Mouse (Mus musculus): Measurements from ENCODE around the gene Icam5. TPM values are rescaled to one million over a fixed set of nuclear protein-coding genes. Genes with fewer than 3 reads are reported as not detected.
"Not testable (repeated sequence)": the region's sequence is repeated elsewhere in the genome, so short reads cannot be mapped to it uniquely, and the experiment has no call there.

Icam5 gene
- total RNA-seq, 2 experiments from 2014 or later = 0.08 TPM; not detected in 1

GRCm38 (mm10) chr9:21034481-21035085 is 2.7 kb downstream of the Icam5 start:
- DNase-seq (ENCODE audit: low spot score in 2 of 2) = no peak

DNA sequence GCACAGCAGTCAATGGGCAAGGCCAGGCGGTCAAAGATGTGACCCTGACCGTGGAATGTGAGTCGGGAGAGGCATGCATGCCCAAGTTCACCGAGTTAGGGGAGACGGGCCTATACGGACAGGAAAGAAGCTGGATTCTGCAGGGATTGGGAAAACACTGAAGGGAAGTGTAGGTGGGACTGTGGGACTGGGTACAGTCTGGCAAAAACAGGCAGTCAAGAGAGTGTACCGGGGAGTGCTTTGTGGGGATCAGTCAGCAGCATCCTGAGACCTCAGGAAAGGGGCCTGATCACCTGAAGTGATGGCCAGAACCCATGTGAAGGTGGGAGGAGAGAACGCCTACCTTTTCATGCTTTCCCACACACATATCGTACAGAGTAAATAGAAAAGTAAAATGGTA is 3.7 kb downstream of the Icam5 start:
- DNase-seq (ENCODE audit: low spot score in 2 of 2) = no peak

DNA sequence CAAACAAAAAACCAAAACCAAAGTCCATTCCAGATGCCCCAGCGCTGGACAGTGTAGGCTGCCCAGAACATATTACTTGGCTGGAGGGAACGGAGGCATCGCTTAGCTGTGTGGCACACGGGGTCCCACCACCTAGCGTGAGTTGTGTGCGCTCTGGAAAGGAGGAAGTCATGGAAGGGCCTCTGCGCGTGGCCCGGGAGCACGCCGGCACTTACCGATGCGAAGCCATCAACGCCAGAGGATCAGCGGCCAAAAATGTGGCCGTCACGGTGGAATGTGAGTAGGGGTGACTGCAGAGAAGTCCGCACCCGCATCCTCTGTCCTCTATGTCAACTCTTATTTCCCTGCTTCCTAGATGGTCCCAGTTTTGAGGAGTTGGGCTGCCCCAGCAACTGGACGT is 4.3 kb downstream of the Icam5 start:
- no peak for DNase-seq (ENCODE audit: low spot score in 2 of 2)

- DNase-seq (ENCODE audit: low spot score in 2 of 2) = no peak
Measured at GRCm38 (mm10) chr9:21036666-21037065, 4.8 kb downstream of the Icam5 start.

- DNase-seq (ENCODE audit: low spot score in 2 of 2) = peak in 1 of 2 experiments; percentile 44
Measured at GRCm38 (mm10) chr9:21037481-21037891, 5.6 kb downstream of the Icam5 start.

GRCm38 (mm10) chr9:21039779-21040178 is 7.9 kb downstream of the Icam5 start:
- no peak for DNase-seq (ENCODE audit: low spot score in 2 of 2)

DNA sequence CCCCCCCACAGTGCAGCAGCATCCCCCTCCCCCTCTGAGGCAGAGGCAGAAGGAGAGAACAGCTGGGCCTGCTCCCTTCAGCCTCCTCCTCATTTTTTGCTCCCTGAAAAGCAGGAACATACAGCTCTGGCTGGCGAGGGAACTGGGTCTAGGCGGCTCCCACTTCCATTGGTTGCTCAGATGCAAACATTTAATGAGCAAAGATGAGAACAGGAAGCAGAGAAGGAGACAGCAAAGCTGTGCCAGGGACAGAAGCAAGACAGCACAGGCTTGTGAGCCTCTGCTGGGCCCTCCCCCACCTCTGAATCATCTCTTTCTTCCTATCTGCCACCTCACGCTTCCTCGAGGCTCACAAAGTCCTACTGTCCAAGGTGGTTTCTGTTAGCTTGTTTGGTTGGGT is 9.4 kb downstream of the Icam5 start:
- no peak for DNase-seq (ENCODE audit: low spot score in 2 of 2)

GRCm38 (mm10) chr9:21043563-21043962 is 11.7 kb downstream of the Icam5 start:
- no peak for DNase-seq (ENCODE audit: low spot score in 2 of 2)

- DNase-seq (ENCODE audit: low spot score in 2 of 2) = not testable (repeated sequence)
Measured at GRCm38 (mm10) chr9:21044785-21045184, 12.9 kb downstream of the Icam5 start.

- DNase-seq (ENCODE audit: low spot score in 2 of 2) = no peak
Measured at GRCm38 (mm10) chr9:21045235-21045634, 13.4 kb downstream of the Icam5 start.

DNA sequence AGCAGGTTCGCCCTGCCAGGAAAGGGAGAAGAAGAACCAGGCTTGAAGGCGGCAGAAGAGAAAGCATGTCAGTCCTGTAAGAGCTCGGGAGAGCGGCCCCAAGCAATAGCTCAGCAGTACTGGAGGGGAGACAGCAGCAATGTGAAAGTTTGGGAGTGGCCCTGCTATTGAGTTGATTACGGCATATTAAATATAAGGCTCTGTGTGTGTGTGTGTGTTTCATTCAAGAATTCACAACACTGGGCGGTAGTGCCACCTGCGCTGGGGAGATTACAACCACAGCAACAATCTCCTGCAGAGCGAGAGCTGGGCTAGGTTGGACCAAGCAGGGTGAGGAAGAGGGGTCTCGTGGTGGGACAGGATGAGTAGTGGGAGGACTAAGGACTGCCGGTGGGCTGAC is 19.7 kb downstream of the Icam5 start:
- DNase-seq (ENCODE audit: low spot score in 2 of 2) = no peak

DNA sequence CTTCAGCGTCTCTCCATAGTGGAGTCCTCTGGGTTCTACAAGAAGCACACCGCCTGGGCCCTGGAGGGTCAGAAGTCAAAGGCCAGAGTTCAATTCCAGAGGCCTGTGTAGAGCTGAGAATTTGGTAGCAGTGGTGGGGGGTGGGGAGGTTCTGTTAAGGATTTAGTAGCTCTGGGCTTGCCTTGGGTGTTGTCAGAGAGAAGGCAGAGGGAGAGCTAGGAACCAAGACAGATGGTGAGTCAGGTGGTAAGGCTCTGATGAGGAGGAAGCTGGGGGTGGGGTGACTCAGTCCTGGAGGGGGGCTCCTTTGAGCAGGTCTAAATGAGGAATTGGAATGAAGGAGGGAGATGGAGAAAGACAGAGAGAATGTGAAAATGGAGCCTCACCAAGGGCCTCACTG is 31.1 kb downstream of the Icam5 start:
- no peak for DNase-seq (ENCODE audit: low spot score in 2 of 2)

- no peak for DNase-seq (ENCODE audit: low spot score in 2 of 2)
Measured at GRCm38 (mm10) chr9:21067006-21067684, 35.3 kb downstream of the Icam5 start, which contains the start of gene Zglp1. Gene Zglp1, minus strand, starts transcription at chr9:21067093.

DNA sequence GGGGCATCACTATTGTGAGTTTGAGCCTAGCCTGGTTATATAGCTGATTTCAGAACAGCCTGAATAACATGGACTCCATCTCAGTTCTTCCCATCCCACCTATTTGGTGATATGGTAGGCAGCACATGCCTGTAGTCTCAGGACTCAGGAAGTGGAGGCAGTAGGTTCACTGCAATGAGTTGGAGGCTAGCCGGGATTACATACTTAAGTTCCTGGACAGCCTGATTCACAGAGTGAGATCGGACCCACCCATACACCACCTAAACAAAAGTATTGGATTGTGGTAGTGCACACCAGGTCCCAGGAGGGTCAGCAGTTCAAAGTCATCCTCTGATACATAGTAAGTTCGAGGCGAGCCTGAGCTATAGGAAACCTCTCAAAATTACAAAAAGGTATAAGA is 40.8 kb downstream of the Icam5 start:
- DNase-seq (ENCODE audit: low spot score in 2 of 2) = no peak

GRCm38 (mm10) chr9:21073044-21073840 is 41.4 kb downstream of the Icam5 start, which contains the start of the genes Gm49373 and Fdx1l:
Gene Gm49373, minus strand, starts transcription at chr9:21073096.
Gene Fdx1l, minus strand, starts transcription at chr9:21073614.
- DNase-seq (ENCODE audit: low spot score in 2 of 2) = peak; percentile 69 to 88

DNA sequence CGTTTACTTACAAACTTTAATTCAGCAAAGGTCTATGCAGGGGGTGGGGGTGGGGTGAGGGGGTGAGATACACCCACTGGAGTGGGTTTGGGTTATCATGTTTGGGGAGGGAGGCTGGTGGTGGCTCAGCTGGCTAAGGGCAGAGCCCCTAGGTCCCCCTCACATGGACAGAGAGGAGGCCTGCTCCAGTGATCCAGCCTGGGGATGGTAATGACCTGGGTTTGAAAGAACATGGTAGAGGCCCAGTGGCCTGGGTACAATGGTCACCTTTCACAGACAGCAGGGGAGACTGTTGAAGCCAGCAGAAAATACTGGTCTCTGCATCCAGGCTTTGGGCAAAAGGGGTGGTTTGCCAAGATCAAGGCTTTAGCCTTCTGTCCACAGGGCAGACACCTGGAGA is 42.3 kb downstream of the Icam5 start:
- DNase-seq (ENCODE audit: low spot score in 2 of 2) = no peak

GRCm38 (mm10) chr9:21075625-21076024 is 43.8 kb downstream of the Icam5 start:
- no peak for DNase-seq (ENCODE audit: low spot score in 2 of 2)

- no peak for DNase-seq (ENCODE audit: low spot score in 2 of 2)
Measured at GRCm38 (mm10) chr9:21081127-21081526, 49.3 kb downstream of the Icam5 start.

DNA sequence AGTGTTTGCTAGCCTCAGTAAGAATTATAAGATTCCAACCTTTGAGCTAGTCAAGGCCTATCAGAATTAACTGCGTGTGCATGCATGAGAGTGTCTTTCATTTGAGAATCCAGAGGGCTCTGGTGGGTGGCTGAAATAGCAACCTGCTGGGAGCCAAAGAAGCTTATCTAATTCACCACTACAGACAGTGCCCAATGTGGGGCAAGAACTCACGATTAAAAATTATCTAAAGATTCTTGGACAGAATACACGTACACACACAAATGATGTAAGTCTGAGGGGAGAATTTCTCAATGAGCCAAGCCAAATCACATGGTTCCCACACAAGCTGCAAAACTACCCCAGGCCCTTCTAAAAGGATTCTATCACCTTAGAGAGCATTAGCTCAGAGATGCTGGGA is 51.5 kb downstream of the Icam5 start:
- DNase-seq (ENCODE audit: low spot score in 2 of 2) = no peak
